Mouse (Mus musculus) lung, adult 2 months (tissue): ENCODE measurements around the gene Man2a1. TPM values are rescaled to one million over a fixed set of nuclear protein-coding genes. Genes with fewer than 3 reads are reported as not detected.

Experiments used
- DNase-seq: peaks from one replicate; pipeline ENCODE4 v3.0.0; 2022
- H3K4me1 ChIP-seq: fragments of 200-500 bp; 2 replicates; pipeline ENCODE4 v1.6.1; 2011; ENCODE audit warnings: low read length; ENCODE audit not compliant: control insufficient read depth, insufficient read depth
- H3K4me3 ChIP-seq: fragments of 200-500 bp; replicated peaks from 2 replicates; pipeline ENCODE3; 2011; ENCODE audit warnings: low read depth, mild to moderate bottlenecking, control low read depth, low read length; ENCODE audit errors: extremely low read depth
- CTCF ChIP-seq: fragments of 200-500 bp; IDR thresholded peaks from 2 replicates; pipeline ENCODE4 v1.5.1; 2011; ENCODE audit warnings: mild to moderate bottlenecking, low read length, control low read depth; ENCODE audit not compliant: insufficient read depth
- POLR2A ChIP-seq: fragments of 200-500 bp; IDR thresholded peaks from 2 replicates; pipeline ENCODE4 v1.6.1; 2011; ENCODE audit warnings: low read depth, mild to moderate bottlenecking, control low read depth, low read length, borderline replicate concordance; ENCODE audit errors: extremely low read depth
- WGBS: fragments of 180-500 bp; shearing (Covaris S2); methylation state at CpG from one replicate; pipeline ENCODE4 v1.1.7; 2018; 5-methylcytosine and 5-hydroxymethylcytosine counted together
- polyA plus RNA-seq: library from polyadenylated mRNA; depleted of rRNA; stranded (reverse); fragments of >200 nt; gene quantifications from 2 replicates; pipeline ENCODE4 v1.2.3, GENCODE M21; 2012

Man2a1 gene
- polyA plus RNA-seq, 1 experiment = 16.9 TPM

DNA sequence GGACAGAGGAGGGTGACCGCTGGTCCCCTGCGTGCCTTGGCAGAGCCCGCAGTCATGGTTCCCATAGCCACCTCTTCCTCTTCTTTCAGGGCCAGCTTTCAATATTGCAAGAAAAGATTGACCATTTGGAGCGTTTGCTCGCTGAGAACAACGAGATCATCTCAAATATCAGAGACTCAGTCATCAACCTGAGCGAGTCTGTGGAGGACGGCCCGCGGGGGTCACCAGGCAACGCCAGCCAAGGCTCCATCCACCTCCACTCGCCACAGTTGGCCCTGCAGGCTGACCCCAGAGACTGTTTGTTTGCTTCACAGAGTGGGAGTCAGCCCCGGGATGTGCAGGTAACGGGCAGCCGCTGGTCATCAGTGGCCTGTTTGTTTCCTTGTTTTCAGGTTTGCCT lies 23.9 kb downstream of the Man2a1 start:
- no peak for DNase-seq
- TF ChIP-seq POLR2A (no peak), CTCF (no peak)
- H3K4me1 ChIP-seq = peaks cover 12% of the 10 kb centered on the region
- WGBS = 90% methylated on average over 15 of the region's 15 CpGs
- no peak overlapping the region for H3K4me3 ChIP-seq

DNA sequence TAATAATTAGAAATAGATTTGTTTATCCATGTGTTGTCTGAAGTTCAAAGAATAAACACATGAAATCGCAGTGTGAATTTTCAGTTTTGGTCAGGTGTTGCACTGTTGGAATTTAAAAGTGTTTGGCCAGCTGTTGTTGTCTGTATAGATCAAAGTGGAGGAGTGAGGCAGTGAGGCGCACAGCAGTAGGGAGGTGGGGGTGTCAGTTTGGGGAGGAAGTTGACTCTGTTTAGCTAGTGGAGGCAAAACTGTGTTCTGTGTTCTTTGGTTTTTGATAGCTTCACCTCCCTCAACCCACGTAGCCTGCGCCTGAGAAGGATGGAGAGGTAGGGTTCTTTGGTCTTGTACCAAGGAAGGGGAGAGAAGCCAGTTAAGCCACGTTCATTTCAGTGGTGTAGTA lies 28.3 kb downstream of the Man2a1 start:
- Histone ChIP-seq H3K4me3 (no peak overlapping the region), H3K4me1 (no peaks in the 10 kb centered on the region)
- no peak for TF ChIP-seq CTCF
- TF ChIP-seq POLR2A = no peak
- DNase-seq = no peak
- WGBS = 66% methylated on average over 5 of the region's 5 CpGs

DNA sequence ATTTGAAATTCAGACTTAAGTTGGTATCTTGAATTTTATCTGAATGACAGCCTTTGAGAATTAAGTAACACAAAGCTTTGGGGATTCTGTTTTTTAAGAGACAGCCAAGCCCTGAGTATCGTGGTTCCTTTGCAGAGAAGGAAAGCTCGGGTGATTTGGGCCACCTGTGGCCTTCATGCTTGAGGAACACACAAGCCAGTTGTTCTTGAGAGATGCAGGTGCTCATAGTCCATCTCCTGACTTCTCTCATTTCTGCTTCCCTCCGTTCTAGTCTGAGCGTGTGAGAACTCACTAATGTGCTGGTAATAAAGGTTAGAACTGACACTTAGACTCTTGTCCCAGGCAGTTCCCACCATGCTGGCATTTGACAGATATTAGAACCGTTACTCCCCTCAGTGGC lies 28.9 kb downstream of the Man2a1 start:
- 86% methylated on average over 5 of the region's 5 CpGs for WGBS
- DNase-seq = no peak
- Histone ChIP-seq H3K4me3 (no peak overlapping the region), H3K4me1 (no peaks in the 10 kb centered on the region)
- TF ChIP-seq POLR2A (no peak), CTCF (no peak)

DNA sequence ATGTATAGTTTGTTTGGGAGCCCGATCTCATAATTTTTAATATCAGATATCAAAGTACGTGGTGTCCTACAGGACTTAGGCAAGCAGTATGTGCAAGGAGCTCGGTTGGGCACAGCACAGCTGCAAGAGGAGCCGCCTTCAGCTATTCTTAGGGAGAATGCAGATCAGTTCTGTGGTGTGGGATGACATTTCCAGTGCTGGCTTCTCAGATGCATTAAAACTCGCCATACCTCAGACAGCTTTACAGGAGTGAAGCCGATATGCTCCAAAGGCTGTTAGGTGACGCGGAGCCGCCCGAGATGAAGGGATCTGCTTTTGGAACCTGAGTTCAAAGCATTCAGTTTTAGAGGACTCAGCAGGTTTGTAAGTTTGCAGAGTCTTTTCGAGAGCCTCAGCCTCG lies 30.0 kb downstream of the Man2a1 start:
- 93% methylated on average over 12 of the region's 12 CpGs for WGBS
- H3K4me1 ChIP-seq = no peaks in the 10 kb centered on the region
- no peak overlapping the region for H3K4me3 ChIP-seq
- DNase-seq = no peak
- TF ChIP-seq POLR2A (no peak), CTCF (no peak)

DNA sequence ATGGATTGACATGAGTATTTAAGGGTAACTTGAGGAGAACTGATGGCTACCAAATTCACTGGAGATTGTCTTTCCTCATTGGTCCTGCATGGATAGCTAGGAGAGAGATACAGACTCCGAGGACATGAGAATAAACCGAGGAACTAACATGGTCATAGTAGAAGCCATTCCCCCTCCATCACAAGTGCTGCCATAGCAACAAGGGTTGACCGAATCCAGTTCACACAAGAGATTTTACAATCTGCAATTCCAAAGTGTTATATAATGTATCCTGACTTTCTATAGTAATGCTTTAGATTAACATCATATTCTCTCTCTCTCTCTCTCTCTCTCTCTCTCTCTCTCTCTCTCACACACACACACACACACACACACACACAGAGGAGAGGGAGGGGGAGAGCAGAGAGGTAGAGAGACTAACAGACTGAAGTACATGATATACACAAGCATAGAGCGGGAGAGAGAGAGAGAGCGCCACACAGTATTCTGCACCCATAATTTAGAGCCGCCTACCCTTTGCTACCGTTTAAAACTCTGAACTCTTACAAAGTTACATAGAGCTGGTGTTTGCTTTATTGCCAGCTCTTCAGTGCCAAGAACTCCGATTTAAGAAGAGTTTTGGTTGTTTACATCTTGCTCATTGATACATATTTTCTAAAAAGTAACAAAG lies 37.5 kb downstream of the Man2a1 start:
- TF ChIP-seq CTCF = no peak
- Histone ChIP-seq H3K4me3 (no peak overlapping the region), H3K4me1 (no peaks in the 10 kb centered on the region)
- DNase-seq = no peak
- 83% methylated on average over 8 of the region's 8 CpGs for WGBS

DNA sequence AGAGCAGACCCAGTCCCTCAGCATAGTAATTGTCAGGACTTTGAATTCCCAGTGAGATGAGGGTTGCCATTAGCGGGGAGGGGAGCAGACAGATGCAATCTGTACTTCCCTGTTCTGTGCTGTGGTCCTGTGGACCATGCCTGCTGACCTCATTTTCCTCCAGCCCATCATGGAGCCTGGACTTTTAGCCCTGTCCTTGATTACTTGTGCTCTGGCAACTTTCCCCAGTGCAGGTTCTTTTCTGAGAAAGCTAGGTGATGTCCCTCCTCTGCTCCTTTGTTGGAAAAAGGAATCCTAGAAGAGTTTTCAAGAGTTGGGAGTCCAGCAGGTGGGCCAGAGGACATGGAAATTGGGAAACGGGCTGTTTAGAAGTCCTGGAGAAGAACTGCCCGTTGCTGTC lies 40.8 kb downstream of the Man2a1 start:
- TF ChIP-seq POLR2A (no peak), CTCF (no peak)
- no peak for DNase-seq
- 93% methylated on average over 3 of the region's 3 CpGs for WGBS
- Histone ChIP-seq H3K4me1 (no peaks in the 10 kb centered on the region), H3K4me3 (no peak overlapping the region)

DNA sequence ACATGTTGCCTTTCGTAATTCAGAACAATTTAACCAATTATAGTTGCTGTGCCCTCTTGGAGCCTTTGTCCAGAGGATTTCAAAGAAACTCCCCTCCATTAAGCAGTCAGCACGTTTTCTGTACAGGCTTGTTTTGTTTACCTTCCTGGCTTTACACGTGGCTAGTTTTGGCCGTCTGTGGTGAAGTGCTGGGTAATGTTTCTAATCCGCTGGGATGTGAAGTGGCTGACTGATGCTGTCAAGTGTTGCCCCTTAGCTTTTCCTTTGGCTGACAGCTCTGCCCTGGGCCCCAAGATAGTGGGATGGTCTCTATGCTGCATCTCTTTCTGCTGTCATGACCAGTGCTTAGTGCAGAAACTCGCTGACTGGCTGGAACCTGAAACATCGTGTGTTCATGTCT lies 43.1 kb downstream of the Man2a1 start:
- 43% methylated on average over 7 of the region's 7 CpGs for WGBS
- Histone ChIP-seq H3K4me3 (no peak overlapping the region), H3K4me1 (no peaks in the 10 kb centered on the region; the same call in 1 of the 2 replicates)
- TF ChIP-seq POLR2A (no peak), CTCF (no peak)
- no peak for DNase-seq

DNA sequence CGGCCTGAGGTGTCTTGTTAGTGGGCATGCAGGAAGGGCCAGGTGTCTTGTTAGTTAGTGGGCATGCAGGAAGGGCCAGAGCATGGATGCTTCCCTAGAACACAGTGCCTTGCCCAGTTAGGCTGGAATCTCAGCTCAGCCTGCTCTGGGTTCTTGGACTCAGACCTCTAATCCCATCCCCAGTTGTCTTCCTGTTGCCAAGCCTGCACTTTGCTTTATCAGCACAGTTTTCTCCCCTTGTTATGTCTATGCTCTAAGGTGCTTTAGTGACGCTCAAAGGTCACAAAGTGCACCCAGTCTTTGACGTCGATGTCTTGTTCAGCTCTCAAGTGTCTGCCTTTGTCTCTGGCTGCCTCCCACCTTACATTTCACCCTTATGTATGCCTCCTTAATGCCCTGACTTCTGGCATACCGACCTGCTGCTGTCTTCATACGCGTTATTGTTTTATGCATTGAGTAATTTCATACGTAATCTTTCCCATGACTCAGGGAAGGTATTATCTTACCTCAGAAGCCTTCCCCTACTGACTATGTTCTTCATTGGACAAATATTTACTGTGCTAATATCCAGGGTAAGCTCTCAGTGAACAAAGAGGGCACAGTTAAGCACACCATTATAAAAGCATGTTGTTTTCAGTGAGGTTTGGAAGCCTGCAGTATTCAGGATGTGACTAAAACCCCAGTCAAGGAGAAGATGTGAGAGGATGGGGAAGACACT lies 44.5 kb downstream of the Man2a1 start:
- WGBS = 57% methylated on average over 8 of the region's 8 CpGs
- no peaks in the 10 kb centered on the region; the same call in 1 of the 2 replicates for H3K4me1 ChIP-seq
- no peak overlapping the region for H3K4me3 ChIP-seq
- TF ChIP-seq POLR2A = no peak
- TF ChIP-seq CTCF = no peak
- no peak for DNase-seq

DNA sequence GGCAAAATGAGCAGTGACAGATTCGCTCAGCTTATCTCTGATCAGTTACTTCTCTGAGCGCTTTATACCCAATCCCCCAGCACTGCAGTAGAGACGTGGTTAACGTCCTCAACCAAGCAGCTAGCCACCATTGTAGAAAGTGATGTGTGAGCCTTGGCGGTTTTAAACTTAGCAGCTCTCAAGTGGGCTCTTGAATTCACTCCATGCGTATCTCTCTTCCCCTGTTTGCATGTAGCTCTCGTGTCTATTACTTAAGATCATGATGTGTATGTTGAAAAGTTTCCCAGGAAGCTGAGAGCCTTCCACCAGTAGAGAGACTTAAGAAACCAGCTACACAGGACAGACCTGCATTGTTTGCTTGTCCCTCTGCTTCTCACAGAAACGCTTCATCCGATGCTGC lies 46.9 kb downstream of the Man2a1 start:
- 71% methylated on average over 9 of the region's 9 CpGs for WGBS
- TF ChIP-seq CTCF (no peak), POLR2A (no peak)
- Histone ChIP-seq H3K4me1 (no peaks in the 10 kb centered on the region; the same call in 1 of the 2 replicates), H3K4me3 (no peak overlapping the region)
- no peak for DNase-seq

DNA sequence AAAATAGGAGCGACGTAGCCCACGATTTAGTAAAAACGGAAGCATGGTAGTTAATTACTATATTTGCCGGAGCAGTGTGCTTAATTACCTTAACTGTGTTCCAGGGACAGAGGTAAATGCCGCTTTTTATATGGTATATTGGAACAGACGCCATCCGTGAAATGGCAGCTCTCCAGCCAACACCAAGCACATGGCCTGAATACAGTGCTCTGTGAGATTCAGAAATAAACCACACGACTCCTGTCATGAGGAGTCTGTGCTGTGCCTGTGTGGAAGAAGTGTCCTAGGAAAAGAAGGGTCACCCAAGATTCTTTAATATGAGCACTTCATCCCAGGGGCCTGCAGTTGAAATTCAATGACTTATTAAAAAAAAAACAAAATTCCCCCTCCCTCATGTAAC lies 50.2 kb downstream of the Man2a1 start:
- TF ChIP-seq CTCF = no peak
- TF ChIP-seq POLR2A = no peak
- Histone ChIP-seq H3K4me3 (no peak overlapping the region), H3K4me1 (no peaks in the 10 kb centered on the region; the same call in 1 of the 2 replicates)
- 95% methylated on average over 9 of the region's 9 CpGs for WGBS
- no peak for DNase-seq
